Mouse (Mus musculus) lung, postnatal 0 days (tissue): ENCODE data around the gene Scnn1b. TPM values are rescaled to one million over a fixed set of nuclear protein-coding genes. Genes with fewer than 3 reads are reported as not detected.
A peak's percentile ranks its signal among the peaks of the same experiment; 100 is the strongest.

ENCODE experiments used
- ATAC-seq: fragments of 200-750 bp; cut with Nextera tagmentation; 2 replicates; pipeline ENCODE4 v1.8.0; 2017; ENCODE audit warnings: moderate library complexity
- DNase-seq: peaks from one replicate; pipeline ENCODE4 v3.0.0-alpha.2; 2016; ENCODE audit warnings: low spot score
- H3K27ac ChIP-seq: fragments of 300-500 bp; sonication (generic); 2 replicates; pipeline ENCODE4 v1.5.1; 2014; ENCODE audit warnings: antibody characterized with exemption, mild to moderate bottlenecking, low read length, mixed read lengths
- H3K27me3 ChIP-seq: fragments of 300-500 bp; sonication (generic); replicated peaks from 2 replicates; pipeline ENCODE4 v1.6.1; 2014; ENCODE audit warnings: low read length, mixed read lengths; ENCODE audit not compliant: insufficient read depth
- H3K36me3 ChIP-seq: fragments of 300-500 bp; sonication (generic); 2 replicates; pipeline ENCODE4 v1.6.1; 2014; ENCODE audit warnings: low read length, mixed read lengths; ENCODE audit not compliant: insufficient read depth
- H3K4me1 ChIP-seq: fragments of 300-500 bp; sonication (generic); 2 replicates; pipeline ENCODE4 v1.6.1; 2014; ENCODE audit warnings: antibody characterized with exemption, low read depth, low read length, mixed read lengths; ENCODE audit not compliant: insufficient read depth
- H3K4me2 ChIP-seq: fragments of 300-500 bp; sonication (generic); replicated peaks from 2 replicates; pipeline ENCODE4 v1.6.1; 2014; ENCODE audit warnings: low read depth, mild to moderate bottlenecking, low read length, moderate library complexity, mixed read lengths
- H3K4me3 ChIP-seq: fragments of 300-500 bp; sonication (generic); 2 replicates; pipeline ENCODE4 v1.5.1; 2014; ENCODE audit warnings: low read depth, low read length
- H3K9ac ChIP-seq: fragments of 300-500 bp; sonication (generic); replicated peaks from 2 replicates; pipeline ENCODE4 v1.6.1; 2014; ENCODE audit warnings: low read depth, mild to moderate bottlenecking
- H3K9me3 ChIP-seq: fragments of 300-500 bp; sonication (generic); 2 replicates; pipeline ENCODE4 v1.6.1; 2016; ENCODE audit warnings: low read length, mixed read lengths
- CTCF ChIP-seq: IDR thresholded peaks from 2 replicates; pipeline ENCODE4 v1.5.1; 2016; ENCODE audit warnings: antibody characterized with exemption, mild to moderate bottlenecking
- EP300 ChIP-seq: IDR thresholded peaks from 2 replicates; pipeline ENCODE4 v1.6.1; 2016; ENCODE audit warnings: antibody characterized with exemption, mild to moderate bottlenecking, control low read depth
- WGBS: fragments of 180-500 bp; shearing (Covaris S2); extraction: QIAGEN DNeasy Blood & Tissue Kit; methylation state at CpG from one replicate; pipeline ENCODE4 v1.1.7; 2014; 5-methylcytosine and 5-hydroxymethylcytosine counted together
- polyA plus RNA-seq: library from polyadenylated mRNA; unstranded; fragments of >200 nt; fragmentation: Nextera tagmentation; extraction: Ambion mirVana; gene quantifications from 2 replicates; pipeline ENCODE4 v1.2.1, GENCODE M21; 2015

The Scnn1b gene
- polyA plus RNA-seq, 1 experiment from 2014 or later: 79.1 TPM

DNA sequence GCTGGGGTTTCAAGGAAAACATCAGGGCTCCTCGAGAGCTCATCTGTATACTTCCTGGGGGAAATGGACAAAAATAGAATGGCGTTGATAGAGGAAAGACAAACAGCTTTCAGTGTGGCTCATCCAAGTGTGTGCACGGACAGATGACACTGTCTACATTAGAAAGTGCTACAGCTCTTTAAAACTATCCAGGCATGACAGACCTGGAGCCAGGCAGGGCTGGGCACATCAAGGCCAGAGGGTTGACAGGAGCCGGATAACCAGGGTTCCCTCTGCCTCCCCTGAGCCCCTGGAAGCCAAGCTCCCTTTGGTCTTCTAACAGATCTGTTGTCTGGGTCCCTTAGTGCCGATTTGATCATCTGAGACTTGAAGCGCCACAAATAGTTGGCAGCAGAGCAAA is 22.6 kb upstream of the Scnn1b start:
- no peaks in the 10 kb centered on the region for H3K9me3 ChIP-seq
- no peak overlapping the region for H3K4me2 ChIP-seq
- DNase-seq: no peak
- WGBS: 44% methylated on average over 6 of the region's 6 CpGs
- H3K27ac ChIP-seq: no peak overlapping the region
- TF ChIP-seq EP300 (no peak), CTCF (no peak)
- no peak overlapping the region for H3K9ac ChIP-seq
- H3K27me3 ChIP-seq: no peaks in the 10 kb centered on the region
- H3K4me3 ChIP-seq: no peak overlapping the region
- no peaks in the 10 kb centered on the region for H3K4me1 ChIP-seq
- no peaks in the 10 kb centered on the region for H3K36me3 ChIP-seq
- ATAC-seq: no peak

DNA sequence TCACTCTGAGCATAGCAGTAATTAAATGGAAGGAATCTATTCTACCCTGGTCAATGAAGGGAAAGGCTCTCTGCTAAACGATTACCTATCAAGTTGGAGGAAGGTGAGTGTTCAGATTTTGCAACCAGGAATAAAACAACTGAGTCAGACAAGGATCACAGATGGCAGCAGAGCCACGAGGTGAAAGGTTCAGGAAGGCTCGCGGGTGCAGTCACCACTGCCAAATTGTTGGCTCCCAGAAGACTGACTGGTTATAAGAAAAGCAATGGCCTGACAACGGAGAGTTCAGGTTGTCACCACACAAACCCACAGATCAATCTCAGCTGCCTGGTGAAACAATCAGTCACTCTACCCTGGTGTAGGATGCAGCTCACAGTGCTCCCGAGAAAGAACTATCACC is 18.9 kb upstream of the Scnn1b start:
- ATAC-seq: no peak
- H3K4me2 ChIP-seq: no peak overlapping the region
- no peaks in the 10 kb centered on the region for H3K27me3 ChIP-seq
- no peak overlapping the region for H3K4me3 ChIP-seq
- no peaks in the 10 kb centered on the region for H3K9me3 ChIP-seq
- DNase-seq: no peak
- TF ChIP-seq CTCF (no peak), EP300 (no peak)
- WGBS: 56% methylated on average over 6 of the region's 6 CpGs
- H3K4me1 ChIP-seq: no peaks in the 10 kb centered on the region
- no peak overlapping the region for H3K27ac ChIP-seq
- H3K9ac ChIP-seq: no peak overlapping the region
- no peaks in the 10 kb centered on the region for H3K36me3 ChIP-seq

DNA sequence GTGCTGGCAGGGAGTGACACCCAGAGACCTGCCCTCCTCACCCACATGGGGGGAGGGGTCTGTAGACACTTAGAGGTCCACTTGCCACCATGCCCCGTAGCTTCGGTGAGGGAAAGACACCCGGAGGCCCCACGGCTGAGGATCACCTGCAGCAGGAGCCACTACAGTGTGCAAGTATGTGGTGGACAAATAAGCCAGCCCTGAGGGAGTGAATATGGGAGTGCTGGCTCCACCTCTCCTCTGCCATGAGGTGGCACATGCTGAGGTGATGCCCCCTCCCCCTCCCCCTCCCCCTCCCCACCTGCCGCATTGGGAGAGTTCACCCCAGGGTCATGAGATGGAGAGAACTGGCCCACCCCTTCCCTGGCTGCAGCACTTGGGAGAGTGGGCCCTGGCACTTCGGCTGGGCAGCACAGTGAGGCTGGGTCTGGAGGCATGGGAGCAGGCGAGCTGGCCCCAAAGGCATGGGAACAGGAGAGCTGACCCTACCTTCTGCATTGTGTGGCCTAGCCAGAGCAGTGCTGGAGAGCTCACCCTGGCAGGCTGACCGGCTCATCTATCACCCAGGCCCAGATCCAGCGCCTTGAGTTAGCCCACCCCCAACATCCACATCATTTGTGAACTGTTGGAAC is 16.2 kb upstream of the Scnn1b start:
- Histone ChIP-seq H3K4me3 (no peak overlapping the region), H3K4me1 (no peaks in the 10 kb centered on the region), H3K9me3 (no peaks in the 10 kb centered on the region), H3K9ac (no peak overlapping the region), H3K4me2 (no peak overlapping the region), H3K27me3 (no peaks in the 10 kb centered on the region), H3K27ac (no peak overlapping the region), H3K36me3 (no peaks in the 10 kb centered on the region)
- TF ChIP-seq EP300 (no peak), CTCF (no peak)
- no peak for DNase-seq
- 45% methylated on average over 9 of the region's 9 CpGs for WGBS
- peak; percentile 70 for ATAC-seq

DNA sequence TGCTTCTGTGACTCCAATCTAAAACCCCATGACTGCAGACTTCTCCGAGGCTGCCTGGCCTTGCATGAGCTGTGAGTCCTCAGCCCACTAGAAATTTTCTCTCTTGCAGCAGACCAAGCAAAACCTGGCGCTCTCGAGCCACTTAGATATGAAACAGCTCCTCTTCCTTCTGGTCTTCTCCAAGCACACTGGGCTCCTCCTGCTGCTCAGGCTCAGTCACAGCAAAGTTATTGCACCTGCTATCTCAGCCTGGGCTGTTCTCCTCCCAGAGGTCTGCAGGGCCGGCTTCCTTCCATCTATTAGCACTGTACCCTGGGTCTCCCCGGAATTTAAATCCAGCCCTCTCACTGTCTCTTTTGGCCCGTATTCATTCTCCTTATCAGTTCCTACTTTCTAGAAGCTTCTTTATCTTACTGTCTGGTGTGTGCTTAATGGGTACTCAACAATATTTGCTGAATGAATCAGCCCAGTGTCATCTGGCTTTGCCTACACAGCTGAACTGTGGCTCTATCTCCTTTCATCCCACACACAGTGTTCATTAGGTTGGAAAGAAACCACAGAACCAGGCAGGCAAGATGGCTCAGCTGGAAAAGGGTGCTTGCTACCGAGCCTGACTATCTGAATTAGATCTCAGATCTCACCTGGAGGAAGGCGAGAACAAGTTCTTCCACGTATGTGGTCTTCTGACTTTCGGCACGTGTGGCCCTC is 7.5 kb upstream of the Scnn1b start:
- peak; percentile 17; the same call in 1 of the 2 replicates for ATAC-seq
- 58% methylated on average over 11 of the region's 11 CpGs for WGBS
- no peak overlapping the region for H3K4me3 ChIP-seq
- no peak for DNase-seq
- H3K9ac ChIP-seq: no peak overlapping the region
- no peak for TF ChIP-seq EP300
- peak; percentile 29; the same call in 1 of the 2 replicates for TF ChIP-seq CTCF
- no peaks in the 10 kb centered on the region for H3K27me3 ChIP-seq
- H3K27ac ChIP-seq: no peak overlapping the region
- no peaks in the 10 kb centered on the region for H3K36me3 ChIP-seq
- H3K4me2 ChIP-seq: no peak overlapping the region
- H3K9me3 ChIP-seq: no peaks in the 10 kb centered on the region
- H3K4me1 ChIP-seq: no peaks in the 10 kb centered on the region

DNA sequence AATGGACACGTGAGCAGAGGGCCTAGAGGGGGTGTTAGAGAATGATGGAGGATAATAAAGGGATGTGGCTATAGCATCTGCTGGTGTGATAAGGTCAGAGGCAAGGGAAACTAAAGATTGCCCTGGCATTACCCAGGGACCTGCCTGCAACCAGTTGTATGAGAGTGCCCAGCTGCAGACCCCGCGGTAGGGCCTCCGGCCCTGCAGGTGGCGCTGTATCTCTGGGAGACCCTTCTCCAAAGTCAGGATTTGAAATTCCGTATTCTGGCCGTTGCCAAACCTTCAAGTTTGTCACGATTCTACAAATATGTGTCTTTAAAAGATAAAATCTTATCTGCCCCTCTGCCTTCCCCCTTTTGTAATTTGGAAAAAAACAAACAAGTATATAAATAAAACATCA is 5.9 kb upstream of the Scnn1b start:
- H3K4me1 ChIP-seq: no peaks in the 10 kb centered on the region
- H3K4me3 ChIP-seq: no peak overlapping the region
- TF ChIP-seq EP300 (no peak), CTCF (peak; percentile 27)
- no peaks in the 10 kb centered on the region for H3K27me3 ChIP-seq
- H3K36me3 ChIP-seq: no peaks in the 10 kb centered on the region
- H3K27ac ChIP-seq: no peak overlapping the region
- 79% methylated on average over 8 of the region's 8 CpGs for WGBS
- H3K9me3 ChIP-seq: no peaks in the 10 kb centered on the region
- H3K9ac ChIP-seq: no peak overlapping the region
- H3K4me2 ChIP-seq: no peak overlapping the region
- DNase-seq: no peak
- no peak for ATAC-seq

DNA sequence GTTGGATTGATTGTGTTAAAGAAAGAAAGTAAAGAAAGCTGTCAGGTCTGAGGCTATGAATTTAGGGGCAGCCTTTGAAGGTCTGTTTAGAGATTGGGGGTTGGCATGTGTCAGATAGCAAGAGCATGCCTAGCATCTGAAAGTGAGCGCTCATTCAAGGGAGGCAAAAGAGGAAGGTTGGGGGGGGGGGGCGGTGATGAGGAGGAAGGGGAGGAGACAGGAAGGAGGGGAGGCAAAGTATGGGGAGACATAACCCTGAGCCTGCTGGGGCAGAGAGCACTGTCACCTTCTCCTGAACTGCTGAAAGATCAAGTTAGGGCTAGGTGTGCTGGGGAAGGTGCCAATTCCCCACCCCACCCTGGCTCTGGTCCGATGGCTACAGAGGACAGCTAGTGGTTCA is 6.8 kb downstream of the Scnn1b start:
- WGBS: 61% methylated on average over 2 of the region's 3 CpGs

More for the DNA sequence above, 6.8 kb downstream of the Scnn1b start:
- Histone ChIP-seq H3K36me3 (no peaks in the 10 kb centered on the region), H3K4me3 (no peak overlapping the region), H3K9me3 (no peaks in the 10 kb centered on the region), H3K27me3 (no peaks in the 10 kb centered on the region), H3K27ac (no peak overlapping the region), H3K4me1 (no peaks in the 10 kb centered on the region; the same call in 1 of the 2 replicates), H3K4me2 (no peak overlapping the region), H3K9ac (no peak overlapping the region)
- DNase-seq (no peak), ATAC-seq (no peak)
- TF ChIP-seq CTCF (no peak), EP300 (no peak)
